Mouse (Mus musculus) brain, embryonic 18.5 days (tissue): ENCODE measurements around the gene Plod3.
"Not testable (repeated sequence)": the region's sequence is repeated elsewhere in the genome, so short reads cannot be mapped to it uniquely, and the experiment has no call there.

Source experiments
- DNase-seq: peaks from one replicate; pipeline ENCODE4 v3.0.0-alpha.2; 2012; ENCODE audit warnings: low read depth, low spot score

Plod3 gene

GRCm38 (mm10) chr5:136986695-136987137 lies at the start of gene Plod3:
Gene Plod3 (plus strand): TSS chr5:136987019.
- peak; percentile 99 for DNase-seq

- no peak for DNase-seq
Measured at GRCm38 (mm10) chr5:136937621-136938020, 49.2 kb upstream of the Plod3 start.

DNA sequence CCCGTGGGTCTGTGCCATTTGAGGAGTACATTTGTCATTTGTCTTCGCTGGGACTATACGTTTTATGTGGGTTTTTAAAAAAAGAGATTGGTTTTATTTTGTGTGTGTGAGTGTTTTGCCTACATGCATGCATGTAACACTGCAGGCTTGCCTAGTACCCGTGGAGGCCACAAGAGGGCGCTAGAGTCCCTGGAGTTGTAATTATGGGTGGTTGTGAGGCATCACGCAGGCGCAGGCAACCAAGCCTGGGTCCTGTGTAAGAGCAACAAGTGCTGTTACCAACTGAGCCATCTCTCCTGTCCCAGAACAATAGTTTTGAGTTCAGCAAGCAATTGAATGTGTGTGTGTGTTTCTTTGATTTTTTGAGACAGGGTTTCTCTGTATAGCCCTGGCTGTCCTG lies 47.5 kb upstream of the Plod3 start:
- no peak for DNase-seq

GRCm38 (mm10) chr5:136940029-136940428 lies 46.8 kb upstream of the Plod3 start:
- DNase-seq: not testable (repeated sequence)

GRCm38 (mm10) chr5:136940845-136941560 lies 45.8 kb upstream of the Plod3 start:
- DNase-seq: no peak

DNA sequence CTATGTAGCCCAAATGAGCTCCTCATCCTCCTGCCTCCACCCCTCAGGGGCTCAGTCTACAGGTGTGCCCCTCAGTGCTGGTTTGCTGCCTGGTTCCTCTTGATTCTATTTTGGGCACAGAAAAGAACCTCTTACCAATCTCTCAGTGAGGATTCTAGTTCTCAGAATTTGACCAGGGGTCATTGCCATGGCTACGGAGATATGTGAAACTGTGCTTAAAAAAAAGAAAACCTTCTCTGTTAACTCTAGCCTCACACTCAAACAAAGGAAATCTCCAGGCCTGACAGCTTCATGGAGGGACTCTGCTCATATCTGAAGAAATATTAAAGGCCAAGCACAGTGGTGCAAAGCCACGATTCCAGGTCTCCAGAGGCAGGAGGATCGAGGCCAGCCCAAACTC lies 44.0 kb upstream of the Plod3 start:
- DNase-seq: no peak

DNA sequence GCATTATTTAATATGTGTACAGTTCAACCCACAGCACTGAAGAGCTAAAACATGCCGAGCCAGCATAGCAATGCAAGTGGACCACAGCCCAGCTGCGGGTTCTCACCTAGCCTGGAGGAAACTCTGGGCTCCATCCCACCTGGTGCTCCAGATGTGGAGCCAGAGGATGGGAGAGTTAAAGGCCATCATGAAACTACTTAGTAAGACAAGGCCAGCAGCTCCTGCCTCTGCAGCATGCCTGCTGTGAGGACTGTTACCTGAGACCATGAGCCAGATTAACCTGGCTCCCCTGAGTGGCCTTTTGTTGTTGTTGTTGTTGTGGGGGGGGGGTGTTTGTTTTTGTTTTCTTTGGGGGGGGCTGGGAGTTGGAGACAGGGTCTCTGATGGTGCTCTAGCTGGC lies 43.4 kb upstream of the Plod3 start:
- DNase-seq: no peak

- DNase-seq: no peak
Measured at GRCm38 (mm10) chr5:136945084-136945483, 41.7 kb upstream of the Plod3 start.

DNA sequence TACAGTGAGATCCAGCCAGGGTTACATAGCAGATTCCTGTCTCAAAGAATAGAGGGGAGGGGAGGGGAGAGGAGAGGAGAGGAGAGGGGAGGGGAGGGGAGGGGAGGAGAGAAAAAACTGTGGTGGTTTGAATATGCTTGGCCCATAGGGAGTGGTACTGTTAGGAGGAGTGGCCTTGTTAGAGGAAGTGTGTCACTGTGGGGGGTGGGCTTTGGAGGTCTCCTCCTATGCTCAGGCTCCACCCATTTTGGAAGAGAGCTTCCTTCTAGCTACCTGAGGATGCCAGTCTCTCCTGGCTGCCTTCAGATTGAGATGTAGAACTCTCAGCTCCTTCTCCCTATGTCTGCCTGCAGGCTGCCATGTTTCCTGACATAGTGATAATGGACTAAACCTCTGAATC lies 38.9 kb upstream of the Plod3 start:
- no peak for DNase-seq

DNA sequence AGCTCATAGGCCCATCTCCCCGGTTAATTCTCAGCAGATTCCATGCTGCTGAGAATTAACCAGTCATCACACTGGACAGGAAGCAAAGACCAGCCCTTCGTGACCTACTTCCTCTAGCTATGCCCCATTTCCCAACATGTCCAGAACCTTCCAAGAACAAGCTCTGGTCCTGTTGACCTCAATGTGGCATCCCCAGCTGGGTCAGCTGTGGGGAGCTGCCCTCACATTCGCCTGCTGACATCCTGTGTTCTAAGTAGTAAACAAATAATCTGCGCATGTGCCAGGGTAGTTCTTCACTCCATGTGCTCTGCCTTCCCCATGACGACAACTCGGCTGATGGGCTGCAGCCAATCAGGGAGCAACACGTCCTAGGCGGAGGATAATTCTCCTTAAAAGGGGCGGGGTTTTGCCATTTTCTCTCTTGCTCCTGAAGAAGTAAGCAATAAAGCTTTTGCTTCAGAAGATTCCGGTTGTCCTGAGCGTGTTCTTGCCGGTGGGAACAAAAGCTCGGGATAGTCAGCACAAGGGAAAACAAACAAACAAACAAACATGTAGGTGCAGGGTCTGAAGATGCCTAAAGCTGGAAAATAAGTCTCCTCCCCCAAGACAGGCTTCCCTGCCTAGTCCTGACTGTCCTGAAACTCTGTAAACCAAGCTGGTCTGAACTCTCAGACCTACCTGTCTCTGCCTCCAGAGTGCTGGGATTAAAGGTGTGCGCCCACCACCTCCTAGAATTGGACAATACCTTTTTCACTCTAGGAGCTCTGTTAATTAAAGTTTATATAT lies 37.1 kb upstream of the Plod3 start:
- DNase-seq: not testable (repeated sequence)

- DNase-seq: no peak
Measured at GRCm38 (mm10) chr5:136950521-136950920, 36.3 kb upstream of the Plod3 start.

DNA sequence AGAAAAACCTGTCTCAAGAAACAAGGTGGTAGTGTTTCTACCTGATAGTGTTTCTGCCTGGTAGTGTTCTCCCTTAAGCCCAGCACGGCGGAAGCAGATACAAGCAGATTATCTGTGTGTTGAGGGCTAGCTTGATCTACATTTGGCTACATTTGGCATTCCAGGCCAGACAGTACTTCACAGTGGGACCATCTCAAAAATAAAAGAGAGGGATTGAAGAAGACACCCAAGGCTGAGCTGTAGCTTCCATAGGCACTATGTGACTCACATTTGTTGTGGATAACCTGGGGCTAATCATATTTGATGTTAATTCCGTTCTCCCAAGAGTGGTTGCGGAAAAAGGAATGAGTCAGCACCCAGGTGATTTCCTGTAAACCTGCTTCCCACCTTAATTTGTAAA lies 34.7 kb upstream of the Plod3 start:
- no peak for DNase-seq

DNA sequence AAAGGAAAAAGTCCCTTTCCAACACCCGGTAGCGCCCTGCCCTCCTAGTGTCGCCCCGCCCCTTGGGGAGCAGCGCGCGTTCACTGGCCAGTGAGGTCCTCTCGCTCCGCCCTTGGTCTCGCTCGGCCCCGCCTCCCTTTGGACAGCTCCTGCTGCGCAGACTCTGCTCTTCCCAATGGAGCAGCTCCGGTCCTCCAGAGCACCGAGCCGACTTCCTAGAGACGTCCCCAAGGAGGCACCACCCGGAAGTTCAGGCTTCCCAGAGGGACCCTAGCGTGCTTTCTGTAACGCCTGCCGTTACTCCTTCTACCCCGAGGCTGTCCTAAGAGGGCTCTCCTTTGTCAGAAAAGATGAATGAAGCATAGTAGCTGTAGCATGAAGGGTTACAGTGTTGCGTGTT lies 33.8 kb upstream of the Plod3 start, which contains the start of gene Fis1:
Gene Fis1, plus strand, starts transcription at position 261 of the 400 bp plus-strand sequence.
- peak; percentile 95 for DNase-seq

DNA sequence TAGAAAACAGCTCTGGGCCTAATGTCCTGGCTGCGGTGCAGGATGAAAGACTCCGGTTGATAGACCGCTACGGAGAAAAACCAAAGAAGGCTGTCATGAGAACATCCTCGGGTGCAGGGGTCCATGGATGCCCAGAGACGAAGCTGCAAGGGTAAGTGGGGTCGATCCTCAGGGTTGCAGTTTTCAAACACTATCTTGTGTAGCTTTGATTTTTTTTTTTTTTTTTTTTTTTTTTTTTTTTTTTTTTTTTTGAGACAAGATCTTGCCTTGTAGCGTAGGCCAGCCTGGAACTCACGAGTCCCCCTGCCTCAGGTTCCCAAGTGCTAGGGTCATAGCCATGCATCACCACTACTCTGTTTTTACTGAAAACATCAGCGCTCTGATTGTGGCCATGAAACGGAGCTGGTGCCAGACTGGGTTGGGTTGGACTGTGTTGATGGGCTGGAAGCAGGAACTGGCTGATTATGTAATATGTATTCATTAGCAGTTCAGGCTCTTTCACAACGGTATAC lies 33.3 kb upstream of the Plod3 start:
- DNase-seq: no peak

GRCm38 (mm10) chr5:136955622-136956021 lies 31.2 kb upstream of the Plod3 start:
- DNase-seq: no peak

- no peak for DNase-seq
Measured at GRCm38 (mm10) chr5:136957250-136957649, 29.6 kb upstream of the Plod3 start.

- DNase-seq: no peak
Measured at GRCm38 (mm10) chr5:136958991-136959605, 27.7 kb upstream of the Plod3 start.

GRCm38 (mm10) chr5:136960053-136960452 lies 26.8 kb upstream of the Plod3 start:
- DNase-seq: no peak

DNA sequence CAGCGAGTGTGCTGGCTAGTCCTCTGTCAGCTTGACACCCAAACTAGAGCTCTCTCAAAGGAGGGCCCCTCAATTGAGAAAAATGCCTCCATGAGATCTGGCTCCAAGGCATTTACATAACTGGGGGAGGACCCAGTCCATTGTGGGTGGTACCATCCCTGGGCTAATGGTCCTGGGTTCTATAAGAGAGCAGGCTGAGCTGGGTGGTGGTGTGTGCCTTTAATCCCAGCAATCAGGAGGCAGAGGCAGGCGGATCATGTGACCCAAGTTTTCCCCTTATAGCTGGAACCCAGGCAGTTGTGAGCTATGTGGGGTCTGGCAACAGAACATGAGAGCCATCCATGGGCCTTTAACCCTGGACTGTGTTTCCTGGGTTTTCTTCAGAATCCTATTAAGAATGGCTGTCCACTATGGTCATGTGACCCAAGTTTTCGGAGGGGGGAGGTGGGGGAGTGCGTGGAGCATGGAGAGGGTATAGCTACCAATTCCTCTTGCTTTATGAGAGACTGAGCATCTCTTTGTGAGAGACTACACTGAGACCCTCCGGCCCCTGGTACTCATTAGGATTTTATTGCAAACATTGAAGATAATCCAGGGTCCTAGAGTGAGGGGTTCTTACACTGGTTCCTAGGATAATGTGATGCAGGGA lies 25.4 kb upstream of the Plod3 start:
- DNase-seq: no peak

GRCm38 (mm10) chr5:136961983-136962461 lies 24.8 kb upstream of the Plod3 start:
- peak; percentile 92 for DNase-seq

DNA sequence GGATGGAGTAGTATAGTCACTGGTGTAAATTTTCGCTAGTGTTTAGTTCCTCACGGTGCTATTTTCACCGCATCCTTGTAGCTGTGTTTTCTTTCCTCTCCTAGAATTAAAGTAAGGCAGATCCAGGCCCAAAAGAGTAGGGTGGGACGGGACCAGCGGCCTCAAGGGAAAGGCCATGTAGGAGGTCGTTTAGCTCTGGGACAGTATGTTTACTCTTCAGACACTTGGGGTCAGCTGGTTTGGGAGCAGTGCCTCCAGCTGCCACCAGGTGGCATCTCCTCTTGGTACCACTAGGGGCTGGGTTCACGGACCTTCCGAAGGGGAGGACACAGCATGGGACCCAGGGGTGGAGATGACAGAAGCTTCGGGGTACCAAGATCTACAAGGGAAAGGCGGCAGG lies 24.3 kb upstream of the Plod3 start:
- DNase-seq: no peak
